In genomic region chr4:140103341-140104027, GRCm38 (mm10) we compare ENCODE assay signal across 8 mouse cellular contexts.
DNase-seq lines count a peak whose midpoint lies in the region; ATAC-seq and TF ChIP-seq lines count a peak whose summit lies in the region.

No protein-coding gene starts in this region.

- no peak for TF ChIP-seq POLR2A in heart, adult 2 months (IDR thresholded peaks at IDR 0.05; ENCODE audit: insufficient read depth, low read depth, low read length)

- no peak for TF ChIP-seq EP300 in heart, adult 2 months (IDR thresholded peaks at IDR 0.05; ENCODE audit: insufficient read depth, low read depth, low read length)

- no peaks in the 10 kb centered on the region for H3K36me3 ChIP-seq in kidney, embryonic 16.5 days (ENCODE audit: insufficient read depth, low read length)
- no peaks in the 10 kb centered on the region for H3K36me3 ChIP-seq in intestine, embryonic 16.5 days (ENCODE audit: control insufficient read depth, insufficient read depth, low read length)
- H3K36me3 ChIP-seq in neural tube, embryonic 14.5 days (ENCODE audit: control insufficient read depth, insufficient read depth, low read length) = no peaks in the 10 kb centered on the region
- no peaks in the 10 kb centered on the region for H3K36me3 ChIP-seq in heart, adult 2 months (ENCODE audit: control insufficient read depth, insufficient read depth, low read length)

- H3K4me3 ChIP-seq in kidney, embryonic 16.5 days (ENCODE audit: low read length) = peak overlapping the region; percentile 26; the same call in 1 of the 2 replicates
- peak overlapping the region; percentile 30 for H3K4me3 ChIP-seq in intestine, embryonic 16.5 days (ENCODE audit: low read length)
- H3K4me3 ChIP-seq in neural tube, embryonic 14.5 days (ENCODE audit: low read depth, low read length) = no peak overlapping the region
- H3K4me3 ChIP-seq in heart, adult 2 months = no peak overlapping the region

- intact Hi-C loops in heart, adult 2 months (cut with DNase I) = loop anchor here (5.0 kb wide), 2 partner anchors 226 to 579 kb away; no protein-coding TSS in a partner anchor

- peaks cover 39% of the 10 kb centered on the region for H3K27me3 ChIP-seq in kidney, embryonic 16.5 days (ENCODE audit: insufficient read depth, low read length)
- peaks cover 7% of the 10 kb centered on the region; the same call in 1 of the 2 replicates for H3K27me3 ChIP-seq in intestine, embryonic 16.5 days (replicated peaks; ENCODE audit: control insufficient read depth, insufficient read depth, low read length)
- H3K27me3 ChIP-seq in neural tube, embryonic 14.5 days (ENCODE audit: control insufficient read depth, insufficient read depth, low read length) = no peaks in the 10 kb centered on the region
- no peaks in the 10 kb centered on the region; the same call in 1 of the 2 replicates for H3K27me3 ChIP-seq in heart, adult 2 months (ENCODE audit: control insufficient read depth, insufficient read depth, low read length)

- DNase-seq in kidney, adult 9 months = no peak
- DNase-seq in embryo, embryonic 9.5 days (ENCODE audit: extremely low spot score) = peak; percentile 38
- no peak for DNase-seq in ovary, adult 18-20 months (ENCODE audit: low spot score)
- DNase-seq in gastrocnemius, adult 18-20 months (ENCODE audit: low spot score) = no peak
- no peak for DNase-seq in heart, adult 2 months

- WGBS in kidney, embryonic 16.5 days = 3% methylated on average over 28 of the region's 28 CpGs
- 2% methylated on average over 28 of the region's 28 CpGs for WGBS in intestine, embryonic 16.5 days
- under 1% methylated on average over 22 of the region's 28 CpGs for WGBS in neural tube, embryonic 14.5 days
- 4% methylated on average over 28 of the region's 28 CpGs for WGBS in heart, adult 2 months

- no peak overlapping the region for H3K27ac ChIP-seq in kidney, embryonic 16.5 days (ENCODE audit: low read length)
- H3K27ac ChIP-seq in intestine, embryonic 16.5 days (ENCODE audit: low read length) = no peak overlapping the region
- peak overlapping the region; percentile 55 for H3K27ac ChIP-seq in neural tube, embryonic 14.5 days (ENCODE audit: low read depth, low read length)
- H3K27ac ChIP-seq in heart, adult 2 months = no peak overlapping the region

- no peak for ATAC-seq in kidney, embryonic 16.5 days (ENCODE audit: low FRiP score, low TSS enrichment)
- ATAC-seq in intestine, embryonic 16.5 days = no peak
- ATAC-seq in neural tube, embryonic 14.5 days (ENCODE audit: low read depth) = peak; percentile 41; the same call in 1 of the 2 replicates

- no peaks in the 10 kb centered on the region for H3K9me3 ChIP-seq in kidney, embryonic 16.5 days (ENCODE audit: low read length)
- H3K9me3 ChIP-seq in intestine, embryonic 16.5 days (ENCODE audit: control insufficient read depth, low read length) = no peaks in the 10 kb centered on the region
- no peaks in the 10 kb centered on the region for H3K9me3 ChIP-seq in neural tube, embryonic 14.5 days (ENCODE audit: control insufficient read depth, low read length)

- peaks cover 5% of the 10 kb centered on the region; the same call in 1 of the 2 replicates for H3K4me1 ChIP-seq in kidney, embryonic 16.5 days (ENCODE audit: insufficient read depth, low read length)
- peaks cover 3% of the 10 kb centered on the region; the same call in 1 of the 2 replicates for H3K4me1 ChIP-seq in intestine, embryonic 16.5 days (ENCODE audit: control insufficient read depth, insufficient read depth, low read length)
- peaks cover 18% of the 10 kb centered on the region for H3K4me1 ChIP-seq in neural tube, embryonic 14.5 days (ENCODE audit: control insufficient read depth, insufficient read depth, low read length)
- no peaks in the 10 kb centered on the region for H3K4me1 ChIP-seq in heart, adult 2 months (ENCODE audit: control insufficient read depth, insufficient read depth, low read length)

- no peaks in the 10 kb centered on the region for H3K79me2 ChIP-seq in heart, adult 2 months (replicated peaks; ENCODE audit: control insufficient read depth, insufficient read depth, low read length)

- H3K4me2 ChIP-seq in kidney, embryonic 16.5 days (replicated peaks; ENCODE audit: low read depth, low read length) = peak overlapping the region; percentile 33
- peak overlapping the region; percentile 49 for H3K4me2 ChIP-seq in intestine, embryonic 16.5 days (ENCODE audit: low read depth, low read length)
- H3K4me2 ChIP-seq in neural tube, embryonic 14.5 days (ENCODE audit: low read depth, low read length) = peak overlapping the region; percentile 27; the same call in 1 of the 2 replicates

- H3K9ac ChIP-seq in kidney, embryonic 16.5 days (replicated peaks; ENCODE audit: low read length) = no peak overlapping the region
- no peak overlapping the region for H3K9ac ChIP-seq in intestine, embryonic 16.5 days (ENCODE audit: low read depth, low read length)
- peak overlapping the region; percentile 44; the same call in 1 of the 2 replicates for H3K9ac ChIP-seq in neural tube, embryonic 14.5 days (replicated peaks; ENCODE audit: low read depth, low read length)
- H3K9ac ChIP-seq in heart, adult 2 months (ENCODE audit: low read depth, low read length) = no peak overlapping the region

- no peak for TF ChIP-seq CTCF in heart, adult 2 months (IDR thresholded peaks at IDR 0.05)

Comparison
In these comparisons a context has a peak if more than half of its experiments do, and no peak if none do; other contexts are left out.
1. H3K4me3 ChIP-seq: peak in kidney, embryonic 16.5 days (single experiment) and intestine, embryonic 16.5 days (single experiment); none in neural tube, embryonic 14.5 days (single experiment) and heart, adult 2 months (single experiment).
2. Peak in every context shown above with its lines, with median percentiles within 50 percentile points of each other: H3K4me2 ChIP-seq.